Mouse (Mus musculus) stomach, postnatal 0 days (tissue): Measurements from ENCODE around the gene Osbpl11. TPM values are rescaled to one million over a fixed set of nuclear protein-coding genes. Genes with fewer than 3 reads are reported as not detected.
A peak's percentile ranks its signal among the peaks of the same experiment; 100 is the strongest.

ENCODE experiments used
- ATAC-seq: fragments of 200-750 bp; cut with Nextera tagmentation; 2 replicates; pipeline ENCODE4 v1.8.0; 2017; ENCODE audit not compliant: low FRiP score, low TSS enrichment
- DNase-seq: peaks from one replicate; pipeline ENCODE4 v3.0.0-alpha.2; 2016; ENCODE audit warnings: low spot score
- H3K27ac ChIP-seq: fragments of 300-500 bp; sonication (generic); replicated peaks from 2 replicates; pipeline ENCODE4 v1.5.1; 2014; ENCODE audit warnings: mild to moderate bottlenecking, control low read depth
- H3K27me3 ChIP-seq: fragments of 300-500 bp; sonication (generic); 2 replicates; pipeline ENCODE4 v1.6.1; 2014; ENCODE audit warnings: low read length; ENCODE audit not compliant: control insufficient read depth, insufficient read depth
- H3K36me3 ChIP-seq: fragments of 300-500 bp; sonication (generic); 2 replicates; pipeline ENCODE4 v1.6.1; 2014; ENCODE audit warnings: low read length, mixed read lengths; ENCODE audit not compliant: control insufficient read depth, insufficient read depth
- H3K4me1 ChIP-seq: fragments of 300-500 bp; sonication (generic); replicated peaks from 2 replicates; pipeline ENCODE4 v1.6.1; 2014; ENCODE audit warnings: antibody characterized with exemption; ENCODE audit not compliant: control insufficient read depth, insufficient read depth
- H3K4me2 ChIP-seq: fragments of 300-500 bp; sonication (generic); replicated peaks from 2 replicates; pipeline ENCODE4 v1.6.1; 2014; ENCODE audit warnings: low read depth, mild to moderate bottlenecking, control low read depth, moderate library complexity
- H3K4me3 ChIP-seq: fragments of 300-500 bp; sonication (generic); 2 replicates; pipeline ENCODE4 v1.5.1; 2014; ENCODE audit warnings: low read depth, low read length, control low read depth
- H3K9ac ChIP-seq: fragments of 300-500 bp; sonication (generic); 2 replicates; pipeline ENCODE4 v1.6.1; 2014; ENCODE audit warnings: mild to moderate bottlenecking, low read length, control low read depth, mixed read lengths
- H3K9me3 ChIP-seq: fragments of 300-500 bp; sonication (generic); 2 replicates; pipeline ENCODE4 v1.6.1; 2016; ENCODE audit warnings: low read length; ENCODE audit not compliant: control insufficient read depth
- CTCF ChIP-seq: IDR thresholded peaks from 2 replicates; pipeline ENCODE4 v1.5.1; 2016; ENCODE audit warnings: antibody characterized with exemption, low read depth, mild to moderate bottlenecking, moderate library complexity
- EP300 ChIP-seq: optimal IDR thresholded peaks from 2 replicates; pipeline ENCODE3; 2016; ENCODE audit warnings: antibody characterized with exemption
- WGBS: fragments of 180-500 bp; shearing (Covaris S2); extraction: QIAGEN DNeasy Blood & Tissue Kit; methylation state at CpG from one replicate; pipeline ENCODE4 v1.1.7; 2014; 5-methylcytosine and 5-hydroxymethylcytosine counted together
- polyA plus RNA-seq: library from polyadenylated mRNA; unstranded; fragments of >200 nt; fragmentation: Nextera tagmentation; extraction: Ambion mirVana; gene quantifications from 2 replicates; pipeline ENCODE4 v1.2.1, GENCODE M21; 2015

Gene Osbpl11
- polyA plus RNA-seq, 1 experiment from 2014 or later, result 8.1 TPM

DNA sequence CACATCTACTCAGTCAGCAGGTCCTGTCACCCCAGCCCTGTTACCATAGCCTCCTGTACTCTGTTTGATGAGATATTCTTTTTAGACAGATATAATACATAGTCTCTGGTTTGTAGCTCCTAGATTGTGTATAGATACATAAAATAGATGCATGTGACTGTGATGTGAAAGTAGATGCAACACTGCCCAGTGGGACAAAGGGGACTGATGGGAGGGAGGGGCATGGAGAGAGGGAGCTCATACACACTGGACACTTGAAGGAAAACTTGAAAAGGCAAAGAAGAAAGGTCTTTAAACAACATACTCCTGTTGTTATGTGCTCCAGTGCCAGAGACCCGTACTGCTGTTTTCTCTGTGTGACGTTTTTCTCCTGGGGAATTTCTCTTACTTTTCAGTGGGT is 7.4 kb downstream of the Osbpl11 start:
- TF ChIP-seq CTCF (no peak), EP300 (no peak)
- no peaks in the 10 kb centered on the region for H3K27me3 ChIP-seq
- no peak for DNase-seq

DNA sequence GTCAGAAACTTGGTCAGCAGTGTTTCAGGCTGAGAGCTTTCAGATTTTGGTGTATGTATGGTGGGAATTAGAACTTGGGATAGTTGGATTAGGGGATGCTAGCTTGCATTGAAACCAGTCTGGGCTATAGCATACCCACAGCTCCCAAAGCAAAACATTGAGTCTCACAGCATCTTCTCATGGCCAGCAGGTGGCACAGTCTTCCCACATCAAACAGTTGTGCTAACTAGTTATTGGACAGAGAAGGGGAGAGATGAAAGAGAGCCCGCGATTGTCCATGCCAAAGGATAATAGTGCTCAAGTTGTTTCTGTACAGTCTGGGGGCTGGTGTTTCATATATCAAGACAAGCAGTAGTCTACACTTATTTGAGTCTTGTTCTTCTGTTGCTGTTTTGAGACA is 8.8 kb downstream of the Osbpl11 start:
- Histone ChIP-seq H3K27me3 (no peaks in the 10 kb centered on the region), H3K4me3 (no peak overlapping the region), H3K36me3 (no peaks in the 10 kb centered on the region), H3K4me1 (no peaks in the 10 kb centered on the region), H3K4me2 (no peak overlapping the region), H3K27ac (no peak overlapping the region), H3K9me3 (no peaks in the 10 kb centered on the region), H3K9ac (no peak overlapping the region)
- peak; percentile 87 for TF ChIP-seq CTCF
- no peak for TF ChIP-seq EP300
- peak; percentile 57 for DNase-seq
- no peak for ATAC-seq
- 27% methylated on average over 2 of the region's 2 CpGs for WGBS

More for the DNA sequence above, 7.4 kb downstream of the Osbpl11 start:
- no peak overlapping the region for H3K4me3 ChIP-seq
- H3K4me2 ChIP-seq, result no peak overlapping the region
- no peaks in the 10 kb centered on the region for H3K9me3 ChIP-seq
- 0 out of 2 replicates have a peak, but pooled peaks cover under 1% of the 10 kb centered on the region for H3K4me1 ChIP-seq
- no peak overlapping the region for H3K27ac ChIP-seq
- no peaks in the 10 kb centered on the region for H3K36me3 ChIP-seq
- WGBS, result 69% methylated on average over 2 of the region's 2 CpGs
- no peak for ATAC-seq
- H3K9ac ChIP-seq, result no peak overlapping the region

GRCm38 (mm10) chr16:33195686-33196313 is 10.9 kb downstream of the Osbpl11 start:
- Histone ChIP-seq H3K9me3 (no peaks in the 10 kb centered on the region), H3K4me3 (no peak overlapping the region), H3K9ac (no peak overlapping the region), H3K36me3 (peaks cover 5% of the 10 kb centered on the region; the same call in 1 of the 2 replicates), H3K4me2 (no peak overlapping the region), H3K27ac (no peak overlapping the region), H3K27me3 (no peaks in the 10 kb centered on the region), H3K4me1 (no peaks in the 10 kb centered on the region)
- WGBS, result 50% methylated on average over 4 of the region's 5 CpGs
- TF ChIP-seq EP300 (no peak), CTCF (peak; percentile 73)
- DNase-seq (peak; percentile 52), ATAC-seq (peak; percentile 62)

GRCm38 (mm10) chr16:33196578-33196977 is 11.7 kb downstream of the Osbpl11 start:
- TF ChIP-seq EP300, result no peak
- TF ChIP-seq CTCF, result no peak
- DNase-seq (no peak), ATAC-seq (no peak)
- H3K27me3 ChIP-seq, result no peaks in the 10 kb centered on the region
- WGBS, result 85% methylated on average over 6 of the region's 6 CpGs
- no peak overlapping the region for H3K4me2 ChIP-seq
- H3K9me3 ChIP-seq, result no peaks in the 10 kb centered on the region
- no peaks in the 10 kb centered on the region for H3K4me1 ChIP-seq
- H3K4me3 ChIP-seq, result no peak overlapping the region
- no peak overlapping the region for H3K27ac ChIP-seq
- no peak overlapping the region for H3K9ac ChIP-seq
- peaks cover 5% of the 10 kb centered on the region; the same call in 1 of the 2 replicates for H3K36me3 ChIP-seq

DNA sequence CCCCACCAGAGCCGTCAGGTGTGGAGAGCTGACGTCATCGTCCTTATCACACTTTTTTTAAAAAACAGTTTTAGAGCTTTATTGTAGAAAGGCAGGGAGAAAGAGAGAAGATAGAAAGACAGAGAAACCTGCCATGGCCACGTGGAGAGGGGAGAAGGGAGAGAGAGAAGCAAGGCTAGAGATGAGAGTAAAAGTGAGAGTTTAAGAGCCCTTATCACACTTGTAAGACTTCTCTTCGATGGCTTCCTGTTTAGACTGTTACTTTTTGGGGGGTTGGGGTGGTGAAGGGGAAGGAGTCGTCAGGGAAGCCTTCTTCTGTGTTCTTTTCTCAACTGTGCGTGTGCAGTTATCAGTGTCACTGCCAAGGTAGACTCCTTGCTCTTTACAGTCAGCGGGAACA is 15.7 kb downstream of the Osbpl11 start:
- no peaks in the 10 kb centered on the region for H3K4me1 ChIP-seq
- H3K4me3 ChIP-seq, result no peak overlapping the region
- no peak for DNase-seq
- H3K9ac ChIP-seq, result no peak overlapping the region
- H3K4me2 ChIP-seq, result no peak overlapping the region
- H3K36me3 ChIP-seq, result peaks cover 5% of the 10 kb centered on the region
- ATAC-seq, result no peak
- TF ChIP-seq EP300 (no peak), CTCF (no peak)
- no peaks in the 10 kb centered on the region for H3K27me3 ChIP-seq
- no peak overlapping the region for H3K27ac ChIP-seq
- no peaks in the 10 kb centered on the region for H3K9me3 ChIP-seq
- 75% methylated on average over 8 of the region's 8 CpGs for WGBS

GRCm38 (mm10) chr16:33210812-33211211 is 25.9 kb downstream of the Osbpl11 start:
- Histone ChIP-seq H3K27me3 (no peaks in the 10 kb centered on the region), H3K36me3 (peaks cover 11% of the 10 kb centered on the region; the same call in 1 of the 2 replicates), H3K9me3 (no peaks in the 10 kb centered on the region), H3K4me1 (no peaks in the 10 kb centered on the region), H3K27ac (no peak overlapping the region), H3K4me3 (no peak overlapping the region), H3K4me2 (no peak overlapping the region), H3K9ac (no peak overlapping the region)
- no peak for DNase-seq
- 94% methylated on average over 2 of the region's 2 CpGs for WGBS
- ATAC-seq, result no peak
- TF ChIP-seq EP300 (no peak), CTCF (peak; percentile 15)
